In the genomic region with DNA sequence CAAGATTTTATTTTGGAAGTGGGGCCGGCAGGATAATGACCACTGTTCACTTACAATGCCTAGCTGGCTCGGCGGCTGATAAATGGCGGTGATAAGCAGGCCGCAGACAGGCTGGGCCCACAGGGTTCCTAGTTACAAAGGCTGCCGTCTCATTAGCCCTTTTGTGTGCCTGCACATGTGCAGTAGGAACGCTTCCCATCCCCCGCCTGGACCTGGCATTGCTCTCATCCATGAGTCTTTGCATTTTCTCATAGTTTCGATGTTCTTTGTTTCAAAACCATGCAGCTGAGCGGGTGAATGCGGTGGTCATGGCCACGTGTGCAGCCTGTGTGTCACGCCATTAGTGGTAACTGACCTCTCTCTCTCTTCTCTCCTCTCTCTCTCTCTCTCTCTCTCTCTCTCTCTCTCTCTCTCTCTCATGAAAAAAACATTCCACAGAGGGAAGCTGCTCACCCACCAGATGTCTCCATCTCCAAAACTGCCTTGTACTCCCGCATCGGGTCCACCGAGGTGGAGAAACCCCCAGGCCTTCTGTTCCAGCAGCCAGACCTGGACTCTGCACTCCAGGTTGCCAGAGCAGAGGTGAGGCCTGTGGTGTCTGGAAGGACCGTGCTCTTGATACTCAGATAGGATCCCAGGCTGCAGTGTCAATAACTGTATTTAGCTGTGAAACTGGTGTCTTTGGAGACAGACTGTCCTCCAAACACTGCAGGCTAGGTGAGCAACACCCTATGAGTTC, we compare ENCODE assay signal across 10 mouse cellular contexts. TPM values are rescaled to one million over a fixed set of nuclear protein-coding genes. Genes with fewer than 3 reads are reported as not detected.
DNase-seq lines count a peak whose midpoint lies in the region; ATAC-seq and TF ChIP-seq lines count a peak whose summit lies in the region.
"Had no signal": no experiment of that assay in that cellular context is flagged by ENCODE, and none has a peak within 500 bp of the region (broad histone marks: within the 10 kb centered on the region; RNA-seq: fewer than 3 reads in every experiment).

No protein-coding gene starts in this region.

- H3K27me3 ChIP-seq in hindbrain, embryonic 10.5 days (ENCODE audit: insufficient read depth, poor library complexity, severe bottlenecking): no peaks in the 10 kb centered on the region
- no peaks in the 10 kb centered on the region for H3K27me3 ChIP-seq in midbrain, embryonic 15.5 days (replicated peaks)
- H3K27me3 ChIP-seq in lung, postnatal 0 days (replicated peaks; ENCODE audit: insufficient read depth, low read length): no peaks in the 10 kb centered on the region
- H3K27me3 ChIP-seq: limb, embryonic 15.5 days had no signal

- no peak overlapping the region for H3K4me2 ChIP-seq in midbrain, embryonic 15.5 days
- no peak overlapping the region for H3K4me2 ChIP-seq in lung, postnatal 0 days (replicated peaks; ENCODE audit: low read depth, low read length)
- H3K4me2 ChIP-seq: limb, embryonic 15.5 days had no signal

- peak overlapping the region; percentile 87 for H3K27ac ChIP-seq in hindbrain, embryonic 10.5 days
- H3K27ac ChIP-seq in midbrain, embryonic 15.5 days: peak overlapping the region; percentile 78
- H3K27ac ChIP-seq in lung, postnatal 0 days (ENCODE audit: low read length): no peak overlapping the region
- H3K27ac ChIP-seq: limb, embryonic 15.5 days had no signal

- no peaks in the 10 kb centered on the region for H3K9me3 ChIP-seq in hindbrain, embryonic 10.5 days
- no peaks in the 10 kb centered on the region for H3K9me3 ChIP-seq in midbrain, embryonic 15.5 days
- no peaks in the 10 kb centered on the region for H3K9me3 ChIP-seq in lung, postnatal 0 days (ENCODE audit: low read length)
- H3K9me3 ChIP-seq: limb, embryonic 15.5 days had no signal

- peak; percentile 69 to 76 for DNase-seq in cerebellum, postnatal 10 days
- DNase-seq in cerebellum, adult 9-11 months: no peak
- DNase-seq in brain, embryonic 18.5 days (ENCODE audit: low read depth, low spot score): peak; percentile 42
- peak; percentile 76 for DNase-seq in hindbrain, embryonic 10.5 days (ENCODE audit: low spot score)
- no peak for DNase-seq in yolk sac, embryonic 10.5 days (ENCODE audit: low spot score)
- no peak for DNase-seq in lung, postnatal 0 days (ENCODE audit: low spot score)
- DNase-seq in thymus, postnatal 25 days: no peak

- H3K4me3 ChIP-seq in hindbrain, embryonic 10.5 days: peak overlapping the region; percentile 2; the same call in 1 of the 2 replicates
- no peak overlapping the region for H3K4me3 ChIP-seq in midbrain, embryonic 15.5 days
- H3K4me3 ChIP-seq in lung, postnatal 0 days (ENCODE audit: low read depth, low read length): no peak overlapping the region
- H3K4me3 ChIP-seq: limb, embryonic 15.5 days had no signal

- H3K36me3 ChIP-seq in hindbrain, embryonic 10.5 days: peaks cover 84% of the 10 kb centered on the region
- peaks cover 15% of the 10 kb centered on the region for H3K36me3 ChIP-seq in midbrain, embryonic 15.5 days (replicated peaks)
- no peaks in the 10 kb centered on the region for H3K36me3 ChIP-seq in lung, postnatal 0 days (ENCODE audit: insufficient read depth, low read length)

- no peak for TF ChIP-seq CTCF in lung, postnatal 0 days (IDR thresholded peaks at IDR 0.05)

- peaks cover 50% of the 10 kb centered on the region for H3K4me1 ChIP-seq in hindbrain, embryonic 10.5 days (replicated peaks)
- H3K4me1 ChIP-seq in midbrain, embryonic 15.5 days: peaks cover 17% of the 10 kb centered on the region
- H3K4me1 ChIP-seq in lung, postnatal 0 days (ENCODE audit: insufficient read depth, low read depth, low read length): no peaks in the 10 kb centered on the region
- H3K4me1 ChIP-seq: limb, embryonic 15.5 days had no signal

- ATAC-seq in midbrain, embryonic 15.5 days (replicated peaks): peak; percentile 73
- no peak for ATAC-seq in lung, postnatal 0 days
- ATAC-seq: inflammation-experienced regulatory T-cells, adult 6 months had no signal

- TF ChIP-seq EP300 in lung, postnatal 0 days (IDR thresholded peaks at IDR 0.05): no peak

- H3K9ac ChIP-seq in midbrain, embryonic 15.5 days: no peak overlapping the region
- H3K9ac ChIP-seq in lung, postnatal 0 days (replicated peaks; ENCODE audit: low read depth): no peak overlapping the region
- H3K9ac ChIP-seq: limb, embryonic 15.5 days had no signal

- WGBS in hindbrain, embryonic 10.5 days: 39% methylated on average over 17 of the region's 17 CpGs
- WGBS in midbrain, embryonic 15.5 days: 16% methylated on average over 17 of the region's 17 CpGs
- 61% methylated on average over 17 of the region's 17 CpGs for WGBS in lung, postnatal 0 days

RNA-seq across cellular contexts. Expression of gene Btbd16, which starts 22.9 kb away (rescaled TPM):
- not detected in 2 replicates for polyA plus RNA-seq in hindbrain, embryonic 10.5 days (2016; fragmentation: Nextera tagmentation; extraction: Ambion mirVana)
- not detected in 2 replicates for polyA plus RNA-seq in midbrain, embryonic 15.5 days (2015; fragmentation: Nextera tagmentation; extraction: Ambion mirVana)
- 0.08 TPM in 1 of 2 replicates, not detected in the other for polyA plus RNA-seq in lung, postnatal 0 days (2015; fragmentation: Nextera tagmentation; extraction: Ambion mirVana)

Comparison
In these comparisons a context has a peak if more than half of its experiments do, and no peak if none do; other contexts are left out.
1. DNase-seq: peak in cerebellum, postnatal 10 days (2 of 2), brain, embryonic 18.5 days (single experiment) and hindbrain, embryonic 10.5 days (single experiment); none in cerebellum, adult 9-11 months (single experiment), yolk sac, embryonic 10.5 days (single experiment), lung, postnatal 0 days (single experiment) and thymus, postnatal 25 days (single experiment).